Mouse (Mus musculus) stomach, embryonic 16.5 days (tissue): Measurements from ENCODE around the gene Chmp3. TPM values are rescaled to one million over a fixed set of nuclear protein-coding genes. Genes with fewer than 3 reads are reported as not detected.

ENCODE experiments used
- ATAC-seq: fragments of 200-750 bp; cut with Nextera tagmentation; 2 replicates; pipeline ENCODE4 v1.8.0; 2017; ENCODE audit warnings: moderate number of reproducible peaks, moderate TSS enrichment; ENCODE audit not compliant: insufficient read depth, low FRiP score
- H3K27ac ChIP-seq: fragments of 300-500 bp; sonication (generic); 2 replicates; pipeline ENCODE4 v1.5.1; 2014; ENCODE audit warnings: low read length
- H3K27me3 ChIP-seq: fragments of 300-500 bp; sonication (generic); 2 replicates; pipeline ENCODE4 v1.6.1; 2014; ENCODE audit warnings: low read length, control low read depth, mixed read lengths; ENCODE audit not compliant: control insufficient read depth, insufficient read depth
- H3K36me3 ChIP-seq: fragments of 300-500 bp; sonication (generic); 2 replicates; pipeline ENCODE4 v1.6.1; 2014; ENCODE audit warnings: low read length; ENCODE audit not compliant: control insufficient read depth, insufficient read depth
- H3K4me1 ChIP-seq: fragments of 300-500 bp; sonication (generic); 2 replicates; pipeline ENCODE4 v1.6.1; 2014; ENCODE audit warnings: low read length, control low read depth, mixed read lengths; ENCODE audit not compliant: control insufficient read depth, insufficient read depth
- H3K4me2 ChIP-seq: fragments of 300-500 bp; sonication (generic); 2 replicates; pipeline ENCODE4 v1.6.1; 2014; ENCODE audit warnings: low read depth, low read length, mixed read lengths
- H3K4me3 ChIP-seq: fragments of 300-500 bp; sonication (generic); replicated peaks from 2 replicates; pipeline ENCODE4 v1.5.1; 2014; ENCODE audit warnings: mild to moderate bottlenecking, low read length
- H3K9ac ChIP-seq: fragments of 300-500 bp; sonication (generic); 2 replicates; pipeline ENCODE4 v1.6.1; 2014; ENCODE audit warnings: low read length
- H3K9me3 ChIP-seq: fragments of 300-500 bp; sonication (generic); replicated peaks from 2 replicates; pipeline ENCODE4 v1.6.1; 2016; ENCODE audit warnings: low read length, control low read depth; ENCODE audit not compliant: control insufficient read depth
- WGBS: fragments of 180-500 bp; shearing (Covaris S2); extraction: QIAGEN DNeasy Blood & Tissue Kit; methylation state at CpG from one replicate; pipeline ENCODE4 v1.1.7; 2014; 5-methylcytosine and 5-hydroxymethylcytosine counted together
- polyA plus RNA-seq: library from polyadenylated mRNA; unstranded; fragments of >200 nt; fragmentation: Nextera tagmentation; extraction: Ambion mirVana; gene quantifications from 2 replicates; pipeline ENCODE4 v1.2.1, GENCODE M21; 2015

Chmp3 gene
- polyA plus RNA-seq, 1 experiment from 2014 or later = 75.1 TPM

GRCm38 (mm10) chr6:71583198-71583597 lies 39.6 kb downstream of the Chmp3 start:
- 72% methylated on average over 4 of the region's 4 CpGs for WGBS

GRCm38 (mm10) chr6:71589401-71589800 lies 45.8 kb downstream of the Chmp3 start:
- H3K4me2 ChIP-seq = no peak overlapping the region
- no peak overlapping the region for H3K4me3 ChIP-seq
- no peak overlapping the region for H3K9ac ChIP-seq
- 92% methylated on average over 1 of the region's 1 CpGs for WGBS
- H3K4me1 ChIP-seq = no peaks in the 10 kb centered on the region
- no peak for ATAC-seq
- H3K27me3 ChIP-seq = no peaks in the 10 kb centered on the region
- no peak overlapping the region for H3K27ac ChIP-seq
- H3K9me3 ChIP-seq = no peaks in the 10 kb centered on the region
- peaks cover 35% of the 10 kb centered on the region for H3K36me3 ChIP-seq

More at GRCm38 (mm10) chr6:71583198-71583597, 39.6 kb downstream of the Chmp3 start:
- no peak overlapping the region for H3K4me3 ChIP-seq
- no peaks in the 10 kb centered on the region for H3K27me3 ChIP-seq
- no peak overlapping the region for H3K9ac ChIP-seq
- H3K27ac ChIP-seq = no peak overlapping the region
- no peak overlapping the region for H3K4me2 ChIP-seq
- no peak for ATAC-seq
- H3K36me3 ChIP-seq = peaks cover 5% of the 10 kb centered on the region
- H3K9me3 ChIP-seq = no peaks in the 10 kb centered on the region
- no peaks in the 10 kb centered on the region for H3K4me1 ChIP-seq

DNA sequence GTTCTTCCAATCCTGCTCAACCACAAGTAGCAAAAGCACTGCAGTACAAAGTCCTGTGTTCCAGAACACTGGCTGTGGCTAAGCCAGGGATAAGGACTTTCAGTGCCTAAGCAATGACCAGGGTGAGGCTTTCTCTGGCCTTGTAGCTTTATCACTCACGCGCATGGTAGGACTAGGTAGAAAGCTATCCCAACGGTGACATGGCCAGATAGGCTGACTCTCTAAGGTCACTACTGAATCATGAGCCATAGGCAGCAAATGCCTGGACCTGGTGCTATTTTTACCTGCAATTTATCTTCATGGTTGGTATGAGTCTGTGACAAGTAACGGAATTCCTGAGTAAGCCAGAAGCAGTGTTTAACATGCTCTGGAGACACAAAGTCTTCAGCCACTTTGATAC lies 46.6 kb downstream of the Chmp3 start:
- ATAC-seq = no peak
- Histone ChIP-seq H3K4me1 (no peaks in the 10 kb centered on the region), H3K4me3 (no peak overlapping the region), H3K27me3 (no peaks in the 10 kb centered on the region), H3K36me3 (peaks cover 35% of the 10 kb centered on the region), H3K9ac (no peak overlapping the region), H3K4me2 (no peak overlapping the region), H3K27ac (no peak overlapping the region), H3K9me3 (no peaks in the 10 kb centered on the region)
- WGBS = 85% methylated on average over 4 of the region's 4 CpGs

DNA sequence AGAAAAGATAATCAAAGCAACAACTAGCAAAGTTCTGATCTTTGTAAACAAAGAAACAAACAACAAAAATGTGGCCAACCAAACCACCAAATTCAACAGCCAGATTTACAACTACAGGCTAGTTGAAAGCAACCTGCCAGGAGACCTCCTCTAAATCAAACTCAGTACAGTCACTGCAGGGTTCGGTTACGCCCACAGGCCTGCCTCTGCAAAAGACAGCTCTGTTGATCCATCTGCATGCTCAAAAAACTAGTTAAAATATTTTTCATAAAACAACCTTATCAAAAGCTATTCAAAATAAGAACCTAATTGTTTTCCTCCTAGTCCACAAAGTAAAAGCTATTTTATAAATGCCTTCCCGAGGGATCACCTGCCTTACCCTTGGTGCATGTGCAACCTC lies 64.2 kb downstream of the Chmp3 start:
- peaks cover 27% of the 10 kb centered on the region for H3K36me3 ChIP-seq
- H3K9ac ChIP-seq = no peak overlapping the region
- no peaks in the 10 kb centered on the region for H3K9me3 ChIP-seq
- no peak overlapping the region for H3K4me2 ChIP-seq
- no peak overlapping the region for H3K27ac ChIP-seq
- no peaks in the 10 kb centered on the region for H3K4me1 ChIP-seq
- WGBS = 89% methylated on average over 3 of the region's 3 CpGs
- ATAC-seq = no peak
- H3K4me3 ChIP-seq = no peak overlapping the region
- no peaks in the 10 kb centered on the region for H3K27me3 ChIP-seq

DNA sequence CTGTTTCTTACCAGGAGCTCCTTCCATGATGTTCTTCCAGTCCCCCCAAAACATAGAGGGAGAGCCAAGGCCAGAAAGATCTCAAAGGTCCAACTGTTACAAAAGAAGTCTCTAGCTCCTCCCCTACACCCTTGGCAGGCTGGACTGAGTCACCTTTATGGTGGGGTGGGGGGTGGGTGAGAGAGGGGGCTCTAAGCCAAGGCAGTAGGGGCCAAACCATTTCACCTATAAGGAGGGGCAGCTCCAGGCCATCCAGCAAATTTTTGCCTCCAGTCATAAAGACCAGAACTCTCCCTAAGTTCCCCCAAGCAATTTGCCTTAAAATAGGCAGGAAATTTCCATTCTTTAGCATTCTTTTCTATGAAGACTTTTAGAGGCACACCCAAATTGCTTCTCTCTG lies 65.4 kb downstream of the Chmp3 start:
- no peak overlapping the region for H3K27ac ChIP-seq
- no peak overlapping the region for H3K4me3 ChIP-seq
- H3K9ac ChIP-seq = no peak overlapping the region
- no peak overlapping the region for H3K4me2 ChIP-seq
- no peaks in the 10 kb centered on the region for H3K4me1 ChIP-seq
- ATAC-seq = no peak
- H3K9me3 ChIP-seq = no peaks in the 10 kb centered on the region
- H3K36me3 ChIP-seq = peaks cover 23% of the 10 kb centered on the region
- no peaks in the 10 kb centered on the region for H3K27me3 ChIP-seq

DNA sequence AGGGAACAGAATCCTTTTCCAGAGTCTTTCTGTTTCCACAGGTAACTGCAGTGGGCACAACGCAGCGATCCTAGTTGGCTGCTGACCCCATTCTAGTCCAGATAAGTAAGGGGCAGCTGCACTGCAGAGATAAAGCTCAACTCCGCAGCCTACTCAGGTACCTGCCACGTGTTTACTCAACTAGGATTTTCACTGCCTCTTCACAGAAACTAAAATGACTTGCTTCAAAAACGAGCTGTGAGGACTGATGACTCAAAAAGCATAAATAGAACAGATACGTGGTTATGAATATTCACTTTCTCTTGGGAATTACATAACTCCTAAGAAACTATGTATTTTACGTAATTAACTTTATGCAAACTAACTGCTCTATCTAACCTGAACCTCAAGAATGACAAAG lies 66.4 kb downstream of the Chmp3 start:
- H3K4me2 ChIP-seq = no peak overlapping the region
- WGBS = 84% methylated on average over 7 of the region's 7 CpGs

GRCm38 (mm10) chr6:71613225-71613624 lies 69.6 kb downstream of the Chmp3 start:
- ATAC-seq = no peak
- no peak overlapping the region for H3K4me2 ChIP-seq
- no peaks in the 10 kb centered on the region for H3K27me3 ChIP-seq
- H3K36me3 ChIP-seq = peaks cover 22% of the 10 kb centered on the region
- no peaks in the 10 kb centered on the region for H3K9me3 ChIP-seq
- H3K4me3 ChIP-seq = no peak overlapping the region
- H3K27ac ChIP-seq = no peak overlapping the region
- H3K9ac ChIP-seq = no peak overlapping the region
- no peaks in the 10 kb centered on the region; the same call in 1 of the 2 replicates for H3K4me1 ChIP-seq

More for the DNA sequence above, 66.4 kb downstream of the Chmp3 start:
- Histone ChIP-seq H3K27me3 (no peaks in the 10 kb centered on the region), H3K4me1 (no peaks in the 10 kb centered on the region), H3K4me3 (no peak overlapping the region), H3K9ac (no peak overlapping the region), H3K36me3 (peaks cover 22% of the 10 kb centered on the region), H3K9me3 (no peaks in the 10 kb centered on the region), H3K27ac (no peak overlapping the region)
- ATAC-seq = no peak

- H3K4me1 ChIP-seq = no peaks in the 10 kb centered on the region; the same call in 1 of the 2 replicates
- ATAC-seq = no peak
- WGBS = 72% methylated on average over 5 of the region's 5 CpGs
- H3K4me2 ChIP-seq = no peak overlapping the region
- H3K27ac ChIP-seq = no peak overlapping the region
- no peaks in the 10 kb centered on the region for H3K9me3 ChIP-seq
- H3K4me3 ChIP-seq = no peak overlapping the region
- no peak overlapping the region for H3K9ac ChIP-seq
- H3K27me3 ChIP-seq = no peaks in the 10 kb centered on the region
- H3K36me3 ChIP-seq = peaks cover 16% of the 10 kb centered on the region; the same call in 1 of the 2 replicates
These were observed 73.4 kb downstream of the Chmp3 start for GRCm38 (mm10) chr6:71616959-71617358.

DNA sequence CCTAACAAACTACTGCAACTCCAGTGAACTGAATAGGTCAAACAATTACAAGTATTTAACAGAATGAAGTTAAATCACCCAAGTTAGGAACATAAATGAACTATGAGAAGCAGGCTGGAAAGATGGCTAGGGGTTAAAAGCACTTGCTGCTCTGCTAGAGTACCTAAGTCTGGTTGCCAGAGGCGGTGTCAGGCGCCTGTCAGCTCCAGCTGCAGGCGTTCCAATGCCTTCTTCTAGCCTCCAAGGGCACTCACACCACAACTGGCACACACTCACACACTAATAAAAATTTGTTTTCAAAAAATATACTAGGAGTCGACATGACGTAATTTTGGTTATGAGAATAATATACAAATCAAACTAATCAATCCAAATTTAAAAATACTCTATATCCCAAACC lies 78.0 kb downstream of the Chmp3 start:
- 90% methylated on average over 5 of the region's 5 CpGs for WGBS
- Histone ChIP-seq H3K36me3 (peaks cover 15% of the 10 kb centered on the region), H3K9me3 (no peaks in the 10 kb centered on the region), H3K27me3 (no peaks in the 10 kb centered on the region), H3K27ac (no peak overlapping the region), H3K4me3 (no peak overlapping the region), H3K4me2 (no peak overlapping the region), H3K9ac (no peak overlapping the region), H3K4me1 (no peaks in the 10 kb centered on the region; the same call in 1 of the 2 replicates)
- no peak for ATAC-seq

DNA sequence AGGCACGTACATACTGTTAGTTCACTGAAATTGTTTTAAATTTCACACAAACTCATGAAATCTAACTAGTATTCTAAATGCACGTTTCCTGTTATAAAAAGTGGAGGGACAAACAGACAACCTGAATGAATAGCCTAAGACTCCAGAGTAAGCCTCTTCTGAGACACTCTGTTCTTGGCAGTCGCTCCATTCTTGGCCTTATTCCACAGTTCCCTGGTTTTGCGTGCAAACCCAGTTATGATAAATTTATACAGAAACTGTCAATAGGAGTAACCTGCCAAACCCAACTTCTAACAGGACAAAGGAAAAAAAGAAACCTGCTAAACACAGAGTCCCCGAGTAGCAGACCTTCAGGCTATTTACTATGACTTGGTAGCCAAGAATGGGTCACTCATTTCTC lies 78.4 kb downstream of the Chmp3 start:
- Histone ChIP-seq H3K9me3 (no peaks in the 10 kb centered on the region), H3K9ac (no peak overlapping the region), H3K36me3 (peaks cover 13% of the 10 kb centered on the region), H3K27me3 (no peaks in the 10 kb centered on the region), H3K4me3 (no peak overlapping the region), H3K27ac (no peak overlapping the region), H3K4me2 (no peak overlapping the region), H3K4me1 (no peaks in the 10 kb centered on the region; the same call in 1 of the 2 replicates)
- ATAC-seq = no peak
- WGBS = 71% methylated on average over 5 of the region's 5 CpGs
